Mouse (Mus musculus) granulocyte monocyte progenitor cell, adult 5-6 weeks (primary cell): Measurements from ENCODE around the gene Mylk. TPM values are rescaled to one million over a fixed set of nuclear protein-coding genes. Genes with fewer than 3 reads are reported as not detected.

Experiments
- ATAC-seq: replicated peaks from 2 replicates; pipeline ENCODE4 v1.8.0; 2016; ENCODE audit warnings: mild to moderate bottlenecking, moderate TSS enrichment, inconsistent platforms; ENCODE audit not compliant: poor library complexity, severe bottlenecking
- total RNA-seq, 2 experiments: library from RNA; stranded (forward) in 1 of 2; stranded (reverse) in 1 of 2; fragments of 200-712, 200-1000 nt in 1 of 2; fragments of >200 nt in 1 of 2; fragmentation: Nextera tagmentation in 1 of 2; gene quantifications; 2 replicates each; pipeline ENCODE4 v1.2.3; 2014 to 2017

Gene Mylk
- total RNA-seq, 2 experiments from 2014 or later: 0.17 to 4.3 TPM

DNA sequence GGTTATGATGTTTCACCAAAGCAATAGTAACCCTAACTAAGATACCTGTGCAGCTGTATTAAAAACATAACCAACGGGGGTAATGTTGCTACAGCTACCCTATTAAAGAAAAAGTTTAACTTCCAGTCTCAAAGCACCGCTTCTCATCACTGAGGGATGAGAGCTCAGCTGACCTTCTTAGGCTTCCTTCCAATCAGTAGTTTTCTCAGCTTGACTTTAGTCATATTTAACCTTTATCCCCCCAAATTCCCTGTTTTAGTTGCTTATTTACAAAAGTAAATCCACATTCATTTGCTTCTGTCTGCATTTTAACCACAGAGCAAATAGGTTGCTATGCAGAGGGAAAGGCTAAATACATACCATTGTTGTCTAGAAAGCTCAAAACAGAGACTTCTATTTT is 259.7 kb downstream of the Mylk start:
- ATAC-seq: no peak

DNA sequence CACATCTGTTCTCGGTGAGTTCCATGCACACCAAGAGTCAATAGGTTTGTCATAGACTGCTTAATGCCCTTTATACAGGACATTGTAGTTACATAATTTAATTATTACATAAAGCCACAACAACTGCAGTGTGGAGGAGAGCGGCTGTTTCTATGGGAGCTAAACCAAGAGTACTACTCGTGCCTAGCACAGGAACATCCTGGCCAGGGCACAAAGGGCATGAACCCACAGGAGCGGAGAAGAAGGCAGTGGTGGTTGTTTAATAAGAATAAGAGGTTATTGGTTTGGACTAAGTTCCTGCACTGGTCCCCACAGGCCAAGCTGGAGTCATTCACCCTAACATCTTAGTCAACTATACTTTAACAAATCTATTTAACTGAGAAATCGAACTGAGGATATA is 261.2 kb downstream of the Mylk start:
- no peak for ATAC-seq

GRCm38 (mm10) chr16:35007361-35007760 is 262.4 kb downstream of the Mylk start:
- no peak for ATAC-seq

DNA sequence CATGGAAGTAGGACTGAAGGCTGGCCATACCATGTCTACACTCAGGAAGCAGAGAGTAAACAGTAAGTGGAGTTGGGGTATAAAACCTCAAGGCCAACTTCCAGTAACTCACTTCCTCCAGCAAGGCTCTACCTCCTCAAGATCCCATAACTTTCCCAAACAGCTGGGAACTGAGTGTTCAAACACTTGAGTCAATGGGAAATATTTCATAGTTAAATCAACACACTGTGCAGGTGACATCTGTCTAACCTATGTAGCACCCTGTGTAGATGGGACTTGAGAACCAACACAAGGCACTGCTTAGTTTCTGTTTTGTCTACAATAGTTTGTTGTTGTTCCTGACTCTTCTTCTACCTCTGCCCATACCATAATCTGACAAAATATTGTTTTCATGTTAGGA is 263.4 kb downstream of the Mylk start:
- ATAC-seq: no peak

DNA sequence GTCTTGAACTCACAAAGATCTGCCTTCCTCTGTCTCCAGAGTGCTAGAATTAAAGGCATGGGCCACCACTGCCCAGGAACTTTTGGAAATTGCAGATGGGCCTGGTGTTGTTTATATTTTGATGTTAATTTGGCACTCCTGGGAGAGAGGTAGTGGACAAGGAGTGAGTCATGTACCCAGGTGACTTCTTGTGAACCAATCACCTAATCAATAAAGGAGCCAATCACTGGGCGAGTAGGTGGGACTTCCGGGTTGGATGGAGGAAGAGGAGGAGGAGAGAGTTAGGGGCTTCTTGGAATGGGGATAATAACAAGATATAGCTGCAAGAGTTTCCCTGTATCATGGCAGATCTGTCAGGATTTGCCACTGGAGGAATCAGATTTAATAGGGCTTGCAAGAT is 268.5 kb downstream of the Mylk start:
- no peak for ATAC-seq

DNA sequence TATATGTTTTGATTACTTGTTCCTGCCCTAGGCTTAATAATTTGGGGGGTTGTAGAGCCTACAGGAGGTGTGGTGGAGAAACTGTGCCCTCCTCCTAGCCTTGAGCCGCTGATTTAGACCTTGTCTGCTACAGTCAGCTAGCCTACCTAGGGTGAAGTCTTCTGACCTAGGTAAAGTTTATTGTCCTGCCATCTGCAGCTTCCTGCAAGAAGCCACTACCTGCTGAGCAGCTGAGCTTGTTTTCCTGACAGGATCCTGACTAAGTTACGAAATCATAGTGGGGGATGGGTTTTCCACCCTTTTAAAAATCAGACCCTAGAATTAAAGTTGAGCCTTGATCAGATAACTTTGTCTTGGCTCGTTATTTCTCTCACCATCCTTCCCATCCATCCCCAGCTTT is 271.5 kb downstream of the Mylk start:
- no peak for ATAC-seq

- ATAC-seq: no peak
Measured at GRCm38 (mm10) chr16:35018470-35018974, 273.5 kb downstream of the Mylk start.

GRCm38 (mm10) chr16:35021903-35022241 is 276.9 kb downstream of the Mylk start:
- ATAC-seq: no peak

GRCm38 (mm10) chr16:35022242-35023137 is 277.5 kb downstream of the Mylk start, which contains the start of gene Hacd2:
Gene Hacd2, plus strand, starts transcription at chr16:35022428.
- ATAC-seq: peak; percentile 98

- no peak for ATAC-seq
Measured at GRCm38 (mm10) chr16:35023138-35023735, 278.2 kb downstream of the Mylk start.

DNA sequence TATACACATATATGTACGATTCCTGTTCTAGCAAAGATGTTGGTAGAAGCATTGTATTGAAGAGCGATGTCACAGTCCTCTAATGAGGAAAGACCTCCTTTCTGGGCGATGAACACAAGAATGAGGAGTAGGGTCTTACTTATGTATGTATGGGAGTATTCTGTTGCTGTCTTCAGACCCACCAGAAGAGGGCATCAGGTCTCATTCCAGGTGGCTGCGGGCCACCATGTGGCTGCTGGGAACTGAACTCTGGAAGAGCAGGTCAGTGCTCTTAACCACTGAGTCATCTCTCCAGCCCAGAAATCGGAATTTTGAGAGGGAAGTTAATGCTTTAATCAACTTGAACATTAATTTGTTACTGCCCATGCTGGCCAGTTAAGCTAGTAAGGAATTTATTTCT is 279.3 kb downstream of the Mylk start:
- no peak for ATAC-seq

DNA sequence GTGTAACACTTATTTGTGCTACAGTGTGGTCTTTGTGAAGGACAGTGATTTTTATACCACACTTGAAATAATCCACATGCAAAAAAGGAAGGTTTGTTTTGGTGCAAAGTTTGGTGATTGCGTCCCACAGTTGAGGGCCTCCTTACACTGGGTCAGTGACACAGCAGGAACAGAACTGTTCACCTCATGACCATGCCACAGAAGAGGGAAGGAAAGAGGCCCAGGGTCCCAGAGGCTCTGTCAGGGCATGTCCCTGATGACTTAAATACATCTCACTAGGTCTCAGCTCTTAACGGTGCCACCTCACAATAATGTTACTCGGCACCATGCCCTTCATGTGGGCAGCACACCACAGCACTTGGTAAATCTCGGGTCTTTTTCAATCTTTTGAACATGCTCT is 280.3 kb downstream of the Mylk start:
- no peak for ATAC-seq

- no peak for ATAC-seq
Measured at GRCm38 (mm10) chr16:35033241-35033640, 288.2 kb downstream of the Mylk start.

- ATAC-seq: no peak
Measured at GRCm38 (mm10) chr16:35033809-35034577, 289.0 kb downstream of the Mylk start.

DNA sequence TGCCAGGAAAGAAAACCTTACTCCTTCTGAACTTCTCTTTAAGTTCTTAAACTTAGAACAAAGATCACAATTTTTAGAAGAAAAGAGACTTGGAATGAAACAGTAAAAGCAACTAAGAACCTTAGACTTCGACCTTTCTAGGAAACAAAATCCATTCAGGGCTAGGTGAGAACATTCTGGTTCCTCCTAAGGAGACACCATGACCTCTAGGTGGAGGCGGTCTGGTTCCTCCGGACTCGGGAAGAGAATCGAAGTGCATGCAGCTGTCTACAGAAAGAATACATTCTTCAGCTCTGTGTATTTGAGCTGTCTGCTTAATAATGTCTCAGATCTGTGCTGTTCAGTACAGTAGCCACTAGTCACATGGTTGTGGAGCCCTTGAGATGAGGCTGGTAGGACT is 290.0 kb downstream of the Mylk start:
- ATAC-seq: no peak

DNA sequence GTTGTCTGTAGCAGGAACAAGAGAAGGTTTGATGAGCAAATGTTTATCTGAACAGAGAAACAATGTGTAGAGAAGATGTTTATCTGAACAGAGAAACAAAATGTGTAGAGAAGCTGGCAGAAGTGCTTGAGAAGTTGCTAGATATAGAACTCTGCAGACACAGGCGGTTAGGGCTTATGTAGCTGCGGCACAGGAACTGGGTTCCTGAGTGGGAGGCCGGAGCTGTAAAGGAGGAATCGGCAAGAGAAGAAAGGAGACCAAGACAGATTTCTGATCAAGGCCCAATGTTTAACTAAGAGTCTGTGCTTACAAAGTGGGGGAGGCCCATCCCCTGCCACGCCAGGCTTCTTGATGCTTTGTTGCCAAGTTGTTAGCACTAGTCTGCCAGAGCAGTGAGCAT is 291.7 kb downstream of the Mylk start:
- ATAC-seq: no peak

DNA sequence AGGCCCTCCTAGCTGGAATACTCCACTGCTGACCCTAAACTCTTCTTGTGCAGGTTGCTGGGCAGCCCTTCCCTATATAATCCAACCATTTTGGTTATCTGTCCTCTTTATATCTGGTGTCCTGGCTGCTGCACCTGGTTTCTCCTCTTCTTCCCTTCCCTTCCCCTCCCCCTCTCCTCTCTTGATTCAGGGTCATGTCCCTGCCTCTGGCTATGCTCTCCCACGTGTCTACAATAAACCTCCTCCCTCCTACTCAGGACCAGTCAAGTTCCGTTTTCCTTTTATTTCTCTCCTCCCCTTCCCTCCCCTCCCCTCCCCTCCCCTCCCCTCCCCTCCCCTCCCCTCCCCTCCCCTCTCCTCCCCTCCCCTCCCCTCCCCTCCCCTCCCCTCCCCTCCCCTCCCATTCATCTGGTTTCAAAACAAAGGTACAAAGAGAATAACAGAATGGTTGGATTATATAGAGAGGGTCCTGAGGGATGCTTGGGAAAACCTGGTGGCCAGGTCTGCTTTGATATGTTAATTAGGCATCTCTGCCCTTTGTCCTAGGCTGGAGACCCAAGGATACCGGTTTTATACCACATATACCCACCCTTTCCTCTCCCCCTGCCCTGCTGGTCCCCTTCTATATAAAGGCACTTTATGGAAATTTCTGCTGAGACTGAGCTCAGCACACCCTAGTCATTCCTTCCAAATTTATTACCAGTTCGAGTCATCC is 293.5 kb downstream of the Mylk start:
- ATAC-seq: no peak

- ATAC-seq: no peak
Measured at GRCm38 (mm10) chr16:35040154-35040553, 295.1 kb downstream of the Mylk start.

- ATAC-seq: no peak
Measured at GRCm38 (mm10) chr16:35041001-35041400, 296.0 kb downstream of the Mylk start.

GRCm38 (mm10) chr16:35046081-35046775 is 301.2 kb downstream of the Mylk start:
- no peak for ATAC-seq
